Mouse (Mus musculus) E14TG2a.4 (cell line): ENCODE measurements at regions not wholly inside any gene's neighbourhood (a gene's known extent, or its start where the extent isn't known, plus 50 kb on each side); places are given as distances from the start of the nearest gene placed in this dataset.
A peak's percentile ranks its signal among the peaks of the same experiment; 100 is the strongest.

Experiments used
- H3K27me3 ChIP-seq: 2 replicates; pipeline ENCODE4 v1.6.1; 2014; ENCODE audit warnings: low read length, control low read depth; ENCODE audit not compliant: insufficient read depth
- H3K36me3 ChIP-seq: 2 replicates; pipeline ENCODE4 v1.6.1; 2014; ENCODE audit warnings: low read length, control low read depth; ENCODE audit not compliant: insufficient read depth
- H3K4me1 ChIP-seq: replicated peaks from 2 replicates; pipeline ENCODE4 v1.6.1; 2014; ENCODE audit warnings: low read depth, low read length, control low read depth
- H3K4me3 ChIP-seq: replicated peaks from 2 replicates; pipeline ENCODE4 v1.5.1; 2014; ENCODE audit warnings: mild to moderate bottlenecking, low read length
- H3K9me3 ChIP-seq: 2 replicates; pipeline ENCODE4 v1.6.1; 2014; ENCODE audit warnings: low read length, control low read depth
- NANOG ChIP-seq: IDR thresholded peaks from 2 replicates; pipeline ENCODE4 v1.6.1; 2014; ENCODE audit warnings: borderline replicate concordance, low read length, mixed read lengths
- POU5F1 ChIP-seq: IDR thresholded peaks from 2 replicates; pipeline ENCODE4 v1.6.1; 2014; ENCODE audit warnings: low read length, borderline replicate concordance

GRCm38 (mm10) chr7:48728396-48728795, 60.4 kb upstream of the Zdhhc13 start:
- H3K36me3 ChIP-seq, result no peaks in the 10 kb centered on the region
- no peaks in the 10 kb centered on the region; the same call in 1 of the 2 replicates for H3K27me3 ChIP-seq
- no peak overlapping the region for H3K4me3 ChIP-seq
- H3K4me1 ChIP-seq, result no peaks in the 10 kb centered on the region
- TF ChIP-seq POU5F1 (peak; percentile 94; the same call in 1 of the 2 replicates), NANOG (no peak)
- no peaks in the 10 kb centered on the region for H3K9me3 ChIP-seq
